Mouse (Mus musculus): ENCODE data around the gene Shroom3. TPM values are rescaled to one million over a fixed set of nuclear protein-coding genes. Genes with fewer than 3 reads are reported as not detected.
A peak's percentile ranks its signal among the peaks of the same experiment; 100 is the strongest.

Shroom3 gene
- polyA plus RNA-seq, 1 experiment from 2014 or later, result 12.9 TPM

- H3K4me2 ChIP-seq (ENCODE audit: low read length), result no peak overlapping the region
- ATAC-seq (replicated peaks; ENCODE audit: low FRiP score, low TSS enrichment, low read depth) (no peak), DNase-seq (ENCODE audit: low spot score) (no peak)
- no peak overlapping the region for H3K9ac ChIP-seq (ENCODE audit: low read length)
- no peak overlapping the region for H3K27ac ChIP-seq (ENCODE audit: low read depth)
- H3K36me3 ChIP-seq (ENCODE audit: control insufficient read depth, insufficient read depth, low read length), result no peaks in the 10 kb centered on the region
- WGBS, result 92% methylated on average over 8 of the region's 8 CpGs
- no peaks in the 10 kb centered on the region for H3K4me1 ChIP-seq (replicated peaks; ENCODE audit: control insufficient read depth, insufficient read depth, low read length)
- H3K4me3 ChIP-seq (ENCODE audit: low read depth, low read length), result no peak overlapping the region
- H3K27me3 ChIP-seq (replicated peaks; ENCODE audit: control insufficient read depth, insufficient read depth, low read length), result no peaks in the 10 kb centered on the region
- no peaks in the 10 kb centered on the region for H3K9me3 ChIP-seq (ENCODE audit: control insufficient read depth, low read length)
Measured at GRCm38 (mm10) chr5:92721610-92722009, 38.4 kb downstream of the Shroom3 start.

DNA sequence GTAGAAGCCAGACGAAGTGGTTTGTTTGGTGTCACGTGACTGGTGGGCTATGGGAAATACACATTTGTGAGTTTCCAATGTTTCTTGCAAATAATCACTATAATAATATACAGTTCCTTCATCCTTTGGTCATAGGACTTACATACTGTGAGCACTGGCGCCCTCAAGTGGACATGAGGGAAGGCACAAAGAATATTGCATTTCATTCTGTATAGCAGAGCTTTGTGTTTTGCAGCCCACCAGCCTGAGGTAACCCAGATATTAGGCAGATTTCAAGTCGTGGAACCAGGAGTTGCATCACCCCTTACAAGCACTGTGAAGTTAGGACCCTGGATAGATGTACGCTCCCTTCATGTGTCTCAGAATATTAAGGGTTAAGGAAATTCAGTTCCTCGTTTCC is 42.7 kb downstream of the Shroom3 start:
- Histone ChIP-seq H3K4me3 (ENCODE audit: low read depth, low read length) (no peak overlapping the region), H3K9me3 (ENCODE audit: control insufficient read depth, low read length) (no peaks in the 10 kb centered on the region), H3K36me3 (ENCODE audit: control insufficient read depth, insufficient read depth, low read length) (no peaks in the 10 kb centered on the region), H3K9ac (ENCODE audit: low read length) (no peak overlapping the region), H3K4me2 (ENCODE audit: low read length) (no peak overlapping the region), H3K4me1 (replicated peaks; ENCODE audit: control insufficient read depth, insufficient read depth, low read length) (peaks cover 10% of the 10 kb centered on the region), H3K27ac (ENCODE audit: low read depth) (no peak overlapping the region), H3K27me3 (replicated peaks; ENCODE audit: control insufficient read depth, insufficient read depth, low read length) (no peaks in the 10 kb centered on the region)
- WGBS, result 32% methylated on average over 6 of the region's 6 CpGs
- ATAC-seq (replicated peaks; ENCODE audit: low FRiP score, low TSS enrichment, low read depth), result 0 out of 2 replicates have a peak, but pooled peaks have one; percentile 21
- peak; percentile 74 for DNase-seq (ENCODE audit: low spot score)

DNA sequence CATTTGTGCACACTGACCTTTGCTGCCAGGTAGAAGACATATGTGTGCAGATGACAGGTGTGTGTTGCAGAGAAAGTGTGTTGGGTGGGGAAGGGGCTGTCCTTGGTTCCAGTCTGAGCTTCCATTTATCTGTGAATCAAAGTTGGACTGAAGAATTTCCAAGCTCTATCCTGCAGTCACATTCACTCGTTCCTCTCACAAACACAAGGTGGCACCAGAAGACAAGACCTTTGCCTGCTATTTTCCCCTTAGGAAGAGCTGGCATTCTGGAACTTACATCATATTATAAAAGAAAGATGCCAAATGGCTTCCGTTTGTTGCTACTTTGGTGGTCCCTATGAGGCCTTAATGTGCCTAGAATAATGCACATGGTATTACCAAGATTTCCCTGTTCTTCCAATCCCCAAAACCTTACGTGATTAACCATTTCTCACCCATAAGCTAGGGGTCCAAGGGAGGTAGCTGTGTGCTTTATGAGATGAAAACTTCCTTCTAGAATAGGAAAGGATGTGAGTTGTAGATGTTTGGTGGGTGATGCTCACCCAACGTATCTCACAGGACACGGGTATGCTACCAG is 45.1 kb downstream of the Shroom3 start:
- peaks cover 10% of the 10 kb centered on the region for H3K4me1 ChIP-seq (replicated peaks; ENCODE audit: control insufficient read depth, insufficient read depth, low read length)
- DNase-seq (ENCODE audit: low spot score) (no peak), ATAC-seq (replicated peaks; ENCODE audit: low FRiP score, low TSS enrichment, low read depth) (peak; percentile 14; the same call in 1 of the 2 replicates)
- H3K4me2 ChIP-seq (ENCODE audit: low read length), result no peak overlapping the region
- no peak overlapping the region for H3K27ac ChIP-seq (ENCODE audit: low read depth)
- 43% methylated on average over 5 of the region's 5 CpGs for WGBS
- no peaks in the 10 kb centered on the region for H3K36me3 ChIP-seq (ENCODE audit: control insufficient read depth, insufficient read depth, low read length)
- no peaks in the 10 kb centered on the region for H3K27me3 ChIP-seq (replicated peaks; ENCODE audit: control insufficient read depth, insufficient read depth, low read length)
- H3K4me3 ChIP-seq (ENCODE audit: low read depth, low read length), result no peak overlapping the region
- no peaks in the 10 kb centered on the region for H3K9me3 ChIP-seq (ENCODE audit: control insufficient read depth, low read length)
- no peak overlapping the region for H3K9ac ChIP-seq (ENCODE audit: low read length)

GRCm38 (mm10) chr5:92729221-92729620 is 46.0 kb downstream of the Shroom3 start:
- DNase-seq (ENCODE audit: low spot score) (no peak), ATAC-seq (replicated peaks; ENCODE audit: low FRiP score, low TSS enrichment, low read depth) (0 out of 2 replicates have a peak, but pooled peaks have one; percentile 16)
- Histone ChIP-seq H3K9me3 (ENCODE audit: control insufficient read depth, low read length) (no peaks in the 10 kb centered on the region), H3K27me3 (replicated peaks; ENCODE audit: control insufficient read depth, insufficient read depth, low read length) (no peaks in the 10 kb centered on the region), H3K9ac (ENCODE audit: low read length) (no peak overlapping the region), H3K4me1 (replicated peaks; ENCODE audit: control insufficient read depth, insufficient read depth, low read length) (peaks cover 10% of the 10 kb centered on the region), H3K36me3 (ENCODE audit: control insufficient read depth, insufficient read depth, low read length) (no peaks in the 10 kb centered on the region), H3K4me3 (ENCODE audit: low read depth, low read length) (no peak overlapping the region), H3K4me2 (ENCODE audit: low read length) (no peak overlapping the region), H3K27ac (ENCODE audit: low read depth) (no peak overlapping the region)
- 31% methylated on average over 6 of the region's 6 CpGs for WGBS

GRCm38 (mm10) chr5:92741802-92742201 is 58.6 kb downstream of the Shroom3 start:
- H3K9me3 ChIP-seq (ENCODE audit: control insufficient read depth, low read length), result no peaks in the 10 kb centered on the region
- H3K4me2 ChIP-seq (ENCODE audit: low read length), result no peak overlapping the region
- H3K4me3 ChIP-seq (ENCODE audit: low read depth, low read length), result no peak overlapping the region
- ATAC-seq (replicated peaks; ENCODE audit: low FRiP score, low TSS enrichment, low read depth) (no peak), DNase-seq (ENCODE audit: low spot score) (no peak)
- H3K27ac ChIP-seq (ENCODE audit: low read depth), result no peak overlapping the region
- no peaks in the 10 kb centered on the region for H3K36me3 ChIP-seq (ENCODE audit: control insufficient read depth, insufficient read depth, low read length)
- 69% methylated on average over 3 of the region's 3 CpGs for WGBS
- H3K27me3 ChIP-seq (replicated peaks; ENCODE audit: control insufficient read depth, insufficient read depth, low read length), result no peaks in the 10 kb centered on the region
- no peaks in the 10 kb centered on the region for H3K4me1 ChIP-seq (replicated peaks; ENCODE audit: control insufficient read depth, insufficient read depth, low read length)
- no peak overlapping the region for H3K9ac ChIP-seq (ENCODE audit: low read length)

GRCm38 (mm10) chr5:92742701-92743100 is 59.5 kb downstream of the Shroom3 start:
- Histone ChIP-seq H3K36me3 (ENCODE audit: control insufficient read depth, insufficient read depth, low read length) (no peaks in the 10 kb centered on the region), H3K9ac (ENCODE audit: low read length) (no peak overlapping the region), H3K4me2 (ENCODE audit: low read length) (no peak overlapping the region), H3K4me3 (ENCODE audit: low read depth, low read length) (no peak overlapping the region), H3K9me3 (ENCODE audit: control insufficient read depth, low read length) (no peaks in the 10 kb centered on the region), H3K4me1 (replicated peaks; ENCODE audit: control insufficient read depth, insufficient read depth, low read length) (no peaks in the 10 kb centered on the region), H3K27me3 (replicated peaks; ENCODE audit: control insufficient read depth, insufficient read depth, low read length) (no peaks in the 10 kb centered on the region), H3K27ac (ENCODE audit: low read depth) (no peak overlapping the region)
- DNase-seq (ENCODE audit: low spot score) (no peak), ATAC-seq (replicated peaks; ENCODE audit: low FRiP score, low TSS enrichment, low read depth) (no peak)
- WGBS, result 65% methylated on average over 5 of the region's 5 CpGs

- no peak for DNase-seq (ENCODE audit: low spot score)
- H3K4me2 ChIP-seq (ENCODE audit: low read length), result no peak overlapping the region
- WGBS, result 59% methylated on average over 8 of the region's 8 CpGs
Measured at GRCm38 (mm10) chr5:92745390-92746253, 62.4 kb downstream of the Shroom3 start.

DNA sequence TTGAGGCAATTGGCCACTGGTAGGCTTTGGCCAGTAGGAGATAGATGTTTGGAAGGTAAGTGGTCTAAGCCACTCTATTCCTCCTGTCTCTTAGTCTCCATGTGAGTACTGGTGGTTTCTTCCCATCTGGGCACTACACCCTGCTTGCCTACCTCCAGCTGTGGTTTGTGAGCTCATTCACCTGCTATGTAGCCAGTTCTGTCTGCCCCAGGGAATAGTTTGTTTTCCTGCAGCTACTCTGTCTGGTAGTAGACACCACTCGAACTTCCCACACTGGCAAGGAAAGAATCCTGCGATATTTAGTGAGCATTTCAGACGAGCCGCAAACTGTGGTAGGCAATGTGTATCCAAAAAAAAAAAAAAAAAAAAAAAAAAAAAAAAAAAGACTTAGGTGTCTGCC is 68.3 kb downstream of the Shroom3 start:
- ATAC-seq (replicated peaks; ENCODE audit: low FRiP score, low TSS enrichment, low read depth) (no peak), DNase-seq (ENCODE audit: low spot score) (no peak)
- Histone ChIP-seq H3K4me3 (ENCODE audit: low read depth, low read length) (no peak overlapping the region), H3K9ac (ENCODE audit: low read length) (no peak overlapping the region), H3K4me2 (ENCODE audit: low read length) (no peak overlapping the region), H3K9me3 (ENCODE audit: control insufficient read depth, low read length) (no peaks in the 10 kb centered on the region; the same call in 1 of the 2 replicates), H3K27me3 (replicated peaks; ENCODE audit: control insufficient read depth, insufficient read depth, low read length) (no peaks in the 10 kb centered on the region), H3K36me3 (ENCODE audit: control insufficient read depth, insufficient read depth, low read length) (no peaks in the 10 kb centered on the region), H3K4me1 (replicated peaks; ENCODE audit: control insufficient read depth, insufficient read depth, low read length) (peaks cover 4% of the 10 kb centered on the region; the same call in 1 of the 2 replicates), H3K27ac (ENCODE audit: low read depth) (no peak overlapping the region)
- 83% methylated on average over 4 of the region's 4 CpGs for WGBS

More at GRCm38 (mm10) chr5:92745390-92746253, 62.4 kb downstream of the Shroom3 start:
- Histone ChIP-seq H3K27me3 (replicated peaks; ENCODE audit: control insufficient read depth, insufficient read depth, low read length) (no peaks in the 10 kb centered on the region), H3K27ac (ENCODE audit: low read depth) (peak overlapping the region; percentile 33), H3K4me1 (replicated peaks; ENCODE audit: control insufficient read depth, insufficient read depth, low read length) (no peaks in the 10 kb centered on the region), H3K9ac (ENCODE audit: low read length) (no peak overlapping the region), H3K4me3 (ENCODE audit: low read depth, low read length) (no peak overlapping the region), H3K9me3 (ENCODE audit: control insufficient read depth, low read length) (no peaks in the 10 kb centered on the region), H3K36me3 (ENCODE audit: control insufficient read depth, insufficient read depth, low read length) (no peaks in the 10 kb centered on the region)
- peak; percentile 88 for ATAC-seq (replicated peaks; ENCODE audit: low FRiP score, low TSS enrichment, low read depth)

Data from intestine, embryonic 14.5 days (tissue).